Mouse (Mus musculus): ENCODE results near the gene Tmcc1. TPM values are rescaled to one million over a fixed set of nuclear protein-coding genes. Genes with fewer than 3 reads are reported as not detected.

The Tmcc1 gene
- polyA plus RNA-seq, 1 experiment from 2014 or later, result 12.6 TPM

- no peak overlapping the region for H3K27ac ChIP-seq (replicated peaks in 1 of 2; ENCODE audit: control insufficient read depth in 1 of 2, insufficient read depth in 1 of 2, low read depth in 2 of 2, low read length in 2 of 2)
- no peak for ATAC-seq (ENCODE audit: insufficient number of reproducible peaks, insufficient read depth, low FRiP score, low read depth)
- H3K9ac ChIP-seq (ENCODE audit: low read length), result no peak overlapping the region
- no peak overlapping the region for H3K4me3 ChIP-seq (ENCODE audit: control insufficient read depth in 1 of 2, insufficient read depth in 1 of 2, low read depth in 1 of 2, low read length in 2 of 2)
- H3K4me2 ChIP-seq (ENCODE audit: low read length), result no peak overlapping the region
- peaks cover under 1 to 7% of the 10 kb centered on the region in 2 experiments; a peak in 3 of 4 replicates for H3K4me1 ChIP-seq (ENCODE audit: control insufficient read depth in 2 of 2, insufficient read depth in 2 of 2, low read length in 2 of 2)
- WGBS, result 77% methylated on average over 15 of the region's 15 CpGs
- H3K27me3 ChIP-seq (ENCODE audit: control insufficient read depth, insufficient read depth, low read length), result no peaks in the 10 kb centered on the region
- H3K36me3 ChIP-seq (ENCODE audit: control insufficient read depth, insufficient read depth, low read length), result peaks cover 50% of the 10 kb centered on the region
- no peaks in the 10 kb centered on the region for H3K9me3 ChIP-seq (ENCODE audit: control insufficient read depth, low read length)
Measured at GRCm38 (mm10) chr6:115977810-115978209, 215.5 kb downstream of the Tmcc1 start.

- H3K4me1 ChIP-seq (ENCODE audit: control insufficient read depth in 2 of 2, insufficient read depth in 2 of 2, low read length in 2 of 2), result peaks cover 16 to 28% of the 10 kb centered on the region in 2 experiments
- no peak overlapping the region for H3K4me3 ChIP-seq (ENCODE audit: control insufficient read depth in 1 of 2, insufficient read depth in 1 of 2, low read depth in 1 of 2, low read length in 2 of 2)
- H3K27me3 ChIP-seq (ENCODE audit: control insufficient read depth, insufficient read depth, low read length), result no peaks in the 10 kb centered on the region
- WGBS, result 78% methylated on average over 8 of the region's 8 CpGs
- no peak for ATAC-seq (ENCODE audit: insufficient number of reproducible peaks, insufficient read depth, low FRiP score, low read depth)
- H3K9me3 ChIP-seq (ENCODE audit: control insufficient read depth, low read length), result no peaks in the 10 kb centered on the region
- no peak overlapping the region for H3K9ac ChIP-seq (ENCODE audit: low read length)
- H3K4me2 ChIP-seq (ENCODE audit: low read length), result no peak overlapping the region
- no peak overlapping the region for H3K27ac ChIP-seq (replicated peaks in 1 of 2; ENCODE audit: control insufficient read depth in 1 of 2, insufficient read depth in 1 of 2, low read depth in 2 of 2, low read length in 2 of 2)
- H3K36me3 ChIP-seq (ENCODE audit: control insufficient read depth, insufficient read depth, low read length), result peaks cover 59% of the 10 kb centered on the region
Measured at GRCm38 (mm10) chr6:115975606-115976005, 217.7 kb downstream of the Tmcc1 start.

GRCm38 (mm10) chr6:115973881-115974662 lies 219.2 kb downstream of the Tmcc1 start:
- Histone ChIP-seq H3K4me3 (ENCODE audit: control insufficient read depth in 1 of 2, insufficient read depth in 1 of 2, low read depth in 1 of 2, low read length in 2 of 2) (no peak overlapping the region), H3K9ac (ENCODE audit: low read length) (no peak overlapping the region), H3K36me3 (ENCODE audit: control insufficient read depth, insufficient read depth, low read length) (peaks cover 62% of the 10 kb centered on the region), H3K27ac (replicated peaks in 1 of 2; ENCODE audit: control insufficient read depth in 1 of 2, insufficient read depth in 1 of 2, low read depth in 2 of 2, low read length in 2 of 2) (no peak overlapping the region), H3K4me1 (ENCODE audit: control insufficient read depth in 2 of 2, insufficient read depth in 2 of 2, low read length in 2 of 2) (peaks cover 21 to 33% of the 10 kb centered on the region in 2 experiments), H3K9me3 (ENCODE audit: control insufficient read depth, low read length) (no peaks in the 10 kb centered on the region), H3K27me3 (ENCODE audit: control insufficient read depth, insufficient read depth, low read length) (no peaks in the 10 kb centered on the region), H3K4me2 (ENCODE audit: low read length) (no peak overlapping the region)
- 73% methylated on average over 16 of the region's 16 CpGs for WGBS
- ATAC-seq (ENCODE audit: insufficient number of reproducible peaks, insufficient read depth, low FRiP score, low read depth), result no peak

GRCm38 (mm10) chr6:115973139-115973875 lies 220.0 kb downstream of the Tmcc1 start:
- H3K9ac ChIP-seq (ENCODE audit: low read length), result no peak overlapping the region
- H3K4me3 ChIP-seq (ENCODE audit: control insufficient read depth in 1 of 2, insufficient read depth in 1 of 2, low read depth in 1 of 2, low read length in 2 of 2), result no peak overlapping the region
- 82% methylated on average over 15 of the region's 15 CpGs for WGBS
- H3K9me3 ChIP-seq (ENCODE audit: control insufficient read depth, low read length), result no peaks in the 10 kb centered on the region
- no peak for ATAC-seq (ENCODE audit: insufficient number of reproducible peaks, insufficient read depth, low FRiP score, low read depth)
- no peak overlapping the region for H3K4me2 ChIP-seq (ENCODE audit: low read length)
- no peak overlapping the region for H3K27ac ChIP-seq (replicated peaks in 1 of 2; ENCODE audit: control insufficient read depth in 1 of 2, insufficient read depth in 1 of 2, low read depth in 2 of 2, low read length in 2 of 2)
- no peaks in the 10 kb centered on the region for H3K27me3 ChIP-seq (ENCODE audit: control insufficient read depth, insufficient read depth, low read length)
- H3K36me3 ChIP-seq (ENCODE audit: control insufficient read depth, insufficient read depth, low read length), result peaks cover 62% of the 10 kb centered on the region
- H3K4me1 ChIP-seq (ENCODE audit: control insufficient read depth in 2 of 2, insufficient read depth in 2 of 2, low read length in 2 of 2), result peaks cover 24 to 33% of the 10 kb centered on the region in 2 experiments

GRCm38 (mm10) chr6:115972083-115972764 lies 221.1 kb downstream of the Tmcc1 start:
- Histone ChIP-seq H3K9ac (ENCODE audit: low read length) (no peak overlapping the region), H3K4me2 (ENCODE audit: low read length) (no peak overlapping the region), H3K4me3 (ENCODE audit: control insufficient read depth in 1 of 2, insufficient read depth in 1 of 2, low read depth in 1 of 2, low read length in 2 of 2) (no peak overlapping the region), H3K36me3 (ENCODE audit: control insufficient read depth, insufficient read depth, low read length) (peaks cover 61% of the 10 kb centered on the region), H3K4me1 (ENCODE audit: control insufficient read depth in 2 of 2, insufficient read depth in 2 of 2, low read length in 2 of 2) (peaks cover 24 to 33% of the 10 kb centered on the region in 2 experiments), H3K27me3 (ENCODE audit: control insufficient read depth, insufficient read depth, low read length) (no peaks in the 10 kb centered on the region), H3K9me3 (ENCODE audit: control insufficient read depth, low read length) (no peaks in the 10 kb centered on the region), H3K27ac (replicated peaks in 1 of 2; ENCODE audit: control insufficient read depth in 1 of 2, insufficient read depth in 1 of 2, low read depth in 2 of 2, low read length in 2 of 2) (no peak overlapping the region)
- 0 out of 2 replicates have a peak, but pooled peaks have one; percentile 13 for ATAC-seq (ENCODE audit: insufficient number of reproducible peaks, insufficient read depth, low FRiP score, low read depth)
- WGBS, result 68% methylated on average over 7 of the region's 7 CpGs

- no peak overlapping the region for H3K4me2 ChIP-seq (ENCODE audit: low read length)
- WGBS, result 30% methylated on average over 13 of the region's 13 CpGs
- 0 out of 2 replicates have a peak, but pooled peaks have one; percentile 17 for ATAC-seq (ENCODE audit: insufficient number of reproducible peaks, insufficient read depth, low FRiP score, low read depth)
- H3K27me3 ChIP-seq (ENCODE audit: control insufficient read depth, insufficient read depth, low read length), result no peaks in the 10 kb centered on the region
- no peak overlapping the region for H3K9ac ChIP-seq (ENCODE audit: low read length)
- H3K4me3 ChIP-seq (ENCODE audit: control insufficient read depth in 1 of 2, insufficient read depth in 1 of 2, low read depth in 1 of 2, low read length in 2 of 2), result no peak overlapping the region
- H3K9me3 ChIP-seq (ENCODE audit: control insufficient read depth, low read length), result no peaks in the 10 kb centered on the region
- H3K36me3 ChIP-seq (ENCODE audit: control insufficient read depth, insufficient read depth, low read length), result peaks cover 64% of the 10 kb centered on the region
- peak overlapping the region; percentile 23 to 45; a peak in 3 of 4 replicates for H3K27ac ChIP-seq (replicated peaks in 1 of 2; ENCODE audit: control insufficient read depth in 1 of 2, insufficient read depth in 1 of 2, low read depth in 2 of 2, low read length in 2 of 2)
- H3K4me1 ChIP-seq (ENCODE audit: control insufficient read depth in 2 of 2, insufficient read depth in 2 of 2, low read length in 2 of 2), result peaks cover 24 to 33% of the 10 kb centered on the region in 2 experiments
Measured at GRCm38 (mm10) chr6:115971273-115972060, 221.8 kb downstream of the Tmcc1 start.

- ATAC-seq (ENCODE audit: insufficient number of reproducible peaks, insufficient read depth, low FRiP score, low read depth), result no peak
- Histone ChIP-seq H3K36me3 (ENCODE audit: control insufficient read depth, insufficient read depth, low read length) (peaks cover 63% of the 10 kb centered on the region), H3K9ac (ENCODE audit: low read length) (no peak overlapping the region), H3K9me3 (ENCODE audit: control insufficient read depth, low read length) (no peaks in the 10 kb centered on the region), H3K4me3 (ENCODE audit: control insufficient read depth in 1 of 2, insufficient read depth in 1 of 2, low read depth in 1 of 2, low read length in 2 of 2) (no peak overlapping the region), H3K4me2 (ENCODE audit: low read length) (no peak overlapping the region), H3K4me1 (ENCODE audit: control insufficient read depth in 2 of 2, insufficient read depth in 2 of 2, low read length in 2 of 2) (peaks cover 24 to 33% of the 10 kb centered on the region in 2 experiments), H3K27ac (replicated peaks in 1 of 2; ENCODE audit: control insufficient read depth in 1 of 2, insufficient read depth in 1 of 2, low read depth in 2 of 2, low read length in 2 of 2) (no peak overlapping the region), H3K27me3 (ENCODE audit: control insufficient read depth, insufficient read depth, low read length) (no peaks in the 10 kb centered on the region)
- WGBS, result 80% methylated on average over 4 of the region's 6 CpGs
Measured at GRCm38 (mm10) chr6:115969952-115970351, 223.3 kb downstream of the Tmcc1 start.

All from heart, embryonic 14.5 days (tissue).